Mouse (Mus musculus): ENCODE results near the gene Oscp1.

- TF ChIP-seq POLR2A (IDR thresholded peaks at IDR 0.05; ENCODE audit: low read depth, low read length) = no peak
- no peak for TF ChIP-seq CTCF (IDR thresholded peaks at IDR 0.05; ENCODE audit: extremely low read depth, insufficient read depth, insufficient read length, insufficient replicate concordance)
Measured at GRCm38 (mm10) chr4:126100764-126101163, 42.4 kb downstream of the Oscp1 start.
